Mouse (Mus musculus): ENCODE data around the gene Ddx17.

The Ddx17 gene

GRCm38 (mm10) chr15:79546410-79547288 is at the start of gene Ddx17:
Ddx17 (minus strand) TSS chr15:79546741.
- peak; percentile 99 for DNase-seq (ENCODE audit: low spot score in 2 of 2)

DNA sequence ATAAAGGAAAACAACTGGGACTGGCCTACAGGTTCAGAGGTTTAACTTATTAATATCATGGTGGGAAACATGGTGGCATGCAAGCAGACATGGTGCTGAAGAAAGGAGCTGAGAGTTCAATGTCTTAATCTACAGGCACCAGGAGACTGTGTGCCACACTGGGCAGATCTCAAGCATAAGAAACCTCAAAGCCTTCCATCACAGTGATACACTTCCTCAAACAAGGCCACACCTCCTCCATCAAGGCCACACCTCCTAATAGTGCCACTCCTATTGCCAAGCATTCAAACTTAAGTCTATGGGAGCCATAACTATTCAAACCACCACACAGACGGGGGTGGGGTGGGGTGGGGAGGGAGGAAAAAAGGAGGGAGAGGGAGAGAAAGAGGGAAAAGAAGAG is 35.0 kb upstream of the Ddx17 start:
- no peak for DNase-seq (ENCODE audit: low spot score in 2 of 2)

GRCm38 (mm10) chr15:79577671-79578426 is 31.3 kb upstream of the Ddx17 start:
- no peak for DNase-seq (ENCODE audit: low spot score in 2 of 2)

- no peak for DNase-seq (ENCODE audit: low spot score in 2 of 2)
Measured at GRCm38 (mm10) chr15:79576947-79577346, 30.4 kb upstream of the Ddx17 start.

DNA sequence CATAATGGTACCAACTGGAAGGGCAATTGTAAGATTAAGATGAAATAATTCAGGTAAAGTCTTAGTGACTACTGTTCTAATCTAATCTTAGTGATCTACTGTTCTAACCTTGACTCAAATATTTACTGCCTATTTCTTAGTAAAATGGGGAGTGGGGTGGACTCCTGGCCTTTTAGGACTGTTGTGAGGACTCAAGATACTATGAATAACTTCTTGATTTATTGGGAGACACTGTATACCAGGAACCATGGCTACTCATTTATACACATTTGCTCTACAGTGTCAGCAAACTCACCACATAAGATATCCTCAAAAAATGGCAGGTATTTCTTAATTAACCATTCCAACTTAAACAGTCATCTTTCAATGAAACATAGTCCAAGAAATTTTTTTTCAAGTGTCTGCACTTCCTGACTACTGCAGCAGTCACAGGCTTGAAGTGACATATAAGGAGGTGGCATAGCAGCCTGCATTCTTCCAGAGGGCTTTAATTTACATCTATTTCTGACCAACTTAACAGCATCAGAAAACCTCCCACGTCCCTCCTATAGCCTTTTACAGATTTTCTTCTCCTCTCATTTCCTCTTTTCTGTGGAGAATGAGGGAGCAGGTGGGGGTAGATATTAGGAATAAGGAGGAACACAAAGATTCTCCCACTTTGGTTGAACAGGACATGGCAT is 29.1 kb upstream of the Ddx17 start:
- DNase-seq (ENCODE audit: low spot score in 2 of 2), result no peak

GRCm38 (mm10) chr15:79562417-79562816 is 15.9 kb upstream of the Ddx17 start:
- no peak for DNase-seq (ENCODE audit: low spot score in 2 of 2)

DNA sequence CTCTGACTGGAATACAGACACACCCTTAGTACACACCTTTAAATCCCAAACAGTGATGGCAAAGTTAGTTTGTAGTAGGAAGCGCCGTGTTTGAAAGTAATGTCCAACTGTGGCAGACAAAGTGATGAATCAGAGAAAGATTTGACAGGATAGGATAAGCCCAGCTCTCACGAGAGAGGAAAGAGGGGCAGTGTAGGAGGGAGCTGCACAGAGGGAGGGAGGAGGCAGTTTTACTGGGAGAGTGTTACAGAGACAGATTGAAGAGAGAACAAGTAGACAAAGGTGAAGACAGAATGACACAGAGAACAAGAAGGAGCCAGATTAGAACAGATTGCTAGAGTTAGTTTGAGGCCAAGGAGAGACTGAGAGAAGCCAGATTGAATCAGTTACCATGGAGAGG is 13.1 kb upstream of the Ddx17 start:
- DNase-seq (ENCODE audit: low spot score in 2 of 2), result no peak

DNA sequence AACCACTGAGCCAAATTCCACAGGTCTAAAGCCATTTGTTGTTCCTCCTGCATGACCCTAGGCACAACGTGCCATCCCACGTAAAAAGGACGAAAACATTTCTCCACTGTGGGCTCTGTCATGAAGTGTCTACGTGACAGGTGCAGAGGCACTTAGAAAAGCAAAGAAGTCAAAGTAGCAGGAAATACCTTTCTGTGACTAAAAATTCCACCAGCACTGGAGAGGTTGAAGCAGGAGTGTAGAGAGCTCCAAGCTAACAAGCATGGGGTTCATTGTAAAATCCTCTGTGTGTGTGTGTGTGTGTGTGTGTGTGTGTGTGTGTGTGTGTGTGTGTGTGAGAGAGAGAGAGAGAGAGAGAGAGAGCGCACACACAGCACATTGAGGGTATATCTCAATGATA is 6.0 kb upstream of the Ddx17 start:
- no peak for DNase-seq (ENCODE audit: low spot score in 2 of 2)

DNA sequence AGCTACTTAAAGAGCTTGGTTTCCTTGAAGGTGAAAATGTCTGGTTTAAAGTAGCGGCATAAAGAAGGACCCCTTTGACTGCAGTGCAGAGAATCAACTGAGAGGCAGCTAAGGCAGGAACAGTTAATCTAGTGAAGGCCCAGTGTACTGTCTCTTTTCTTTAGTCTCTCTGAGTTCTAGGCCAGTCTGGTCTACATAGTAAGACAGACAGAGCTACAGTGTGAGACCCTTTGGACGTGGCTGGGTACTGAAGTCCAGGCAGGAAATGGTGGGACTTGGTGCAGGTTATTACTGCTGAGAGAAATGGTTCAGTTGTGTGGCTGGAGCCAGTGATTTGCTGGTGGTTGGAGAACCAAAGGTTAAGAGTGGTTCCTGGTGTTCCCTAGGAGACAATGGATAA is 1.7 kb upstream of the Ddx17 start:
- no peak for DNase-seq (ENCODE audit: low spot score in 2 of 2)

DNA sequence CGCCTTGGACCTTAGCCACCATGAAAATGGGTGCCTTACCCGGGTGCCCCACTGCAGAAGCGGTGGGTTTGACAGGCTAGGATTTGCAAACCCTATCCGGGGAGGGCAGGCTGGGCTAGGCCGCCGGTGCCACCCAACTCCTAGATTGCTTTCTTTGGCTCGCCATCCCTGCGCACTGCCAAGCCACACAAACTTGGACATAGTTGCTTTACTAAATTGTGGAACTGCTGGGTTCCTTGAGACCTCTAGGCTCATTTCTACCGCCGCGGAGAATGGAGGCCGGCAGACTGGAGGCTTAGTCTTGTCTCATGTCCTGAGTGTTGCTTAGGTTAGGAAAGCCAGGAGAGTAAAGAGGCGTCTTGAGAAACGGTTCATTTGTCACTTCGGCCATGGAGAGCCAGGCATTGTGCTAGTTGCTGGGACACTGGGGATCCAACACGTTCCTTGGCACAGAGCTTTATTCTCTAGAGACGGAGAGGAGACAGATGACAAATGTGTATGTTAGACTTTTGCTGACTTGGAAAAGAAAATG is 814 bp upstream of the Ddx17 start:
- no peak for DNase-seq (ENCODE audit: low spot score in 2 of 2)

DNA sequence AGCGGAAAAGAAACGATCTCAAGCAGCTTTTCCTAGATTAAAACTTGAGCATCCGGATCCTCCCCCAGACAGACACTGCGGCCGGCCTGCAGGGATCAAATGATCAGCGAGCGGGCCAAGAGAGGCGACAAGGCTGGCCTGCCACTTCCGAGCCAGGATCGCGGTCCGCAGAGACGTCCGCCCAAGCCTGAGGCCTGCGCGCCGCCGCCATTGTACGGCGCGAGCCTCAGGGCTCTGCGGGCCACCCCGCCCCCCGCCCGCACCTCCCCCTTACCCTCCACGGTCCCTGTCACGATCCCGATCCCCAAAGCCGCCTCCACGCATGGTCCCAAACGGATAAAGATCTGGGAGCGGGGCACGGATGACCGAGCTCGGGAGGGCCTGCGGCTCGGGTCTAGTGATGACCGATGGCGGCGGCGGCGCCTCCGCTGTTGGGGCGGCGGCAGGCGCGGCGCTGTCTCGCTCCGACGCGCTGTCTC is 581 bp downstream of the Ddx17 start:
- peak; percentile 53 to 76 for DNase-seq (ENCODE audit: low spot score in 2 of 2)

DNA sequence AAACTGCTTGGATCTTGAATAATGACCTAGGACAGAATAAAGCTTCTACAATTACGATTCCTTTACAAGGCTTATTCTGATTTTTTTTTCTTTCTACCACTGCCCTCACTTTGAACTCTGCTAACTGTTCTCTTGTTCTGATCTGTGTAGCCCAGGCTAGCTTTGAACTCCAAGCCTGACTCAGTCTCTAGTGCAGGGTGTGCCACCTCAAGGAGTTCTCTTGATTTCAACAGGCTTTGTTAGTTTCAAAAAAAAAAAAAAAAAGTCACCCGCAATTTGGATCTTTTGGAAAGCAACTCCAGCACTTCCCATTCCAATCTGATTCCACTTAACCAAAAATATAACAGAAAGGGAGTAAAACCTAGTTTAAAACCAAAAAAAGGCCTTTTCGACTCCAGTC is 1.0 kb downstream of the Ddx17 start:
- no peak for DNase-seq (ENCODE audit: low spot score in 2 of 2)

DNA sequence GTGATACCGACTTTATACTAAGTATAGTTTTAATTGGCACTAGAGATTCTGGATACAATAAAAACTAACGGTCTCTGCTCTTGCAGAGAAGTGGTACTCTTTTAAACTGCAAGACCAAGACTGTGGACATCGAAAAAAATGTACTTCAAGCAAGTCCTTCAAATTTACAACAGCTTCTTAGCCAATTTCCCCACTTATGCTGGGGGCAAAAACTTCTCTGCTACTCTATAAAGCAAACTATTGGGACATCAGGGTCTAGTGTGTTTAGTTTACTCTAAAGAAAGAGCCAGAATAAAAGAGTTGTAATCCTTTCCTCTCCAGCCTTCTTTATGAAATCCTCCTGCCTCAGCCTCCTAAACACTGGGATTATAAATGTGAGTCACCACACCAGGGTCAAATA is 2.6 kb downstream of the Ddx17 start:
- no peak for DNase-seq (ENCODE audit: low spot score in 2 of 2)

GRCm38 (mm10) chr15:79533796-79534195 is 12.7 kb downstream of the Ddx17 start:
- no peak for DNase-seq (ENCODE audit: low spot score in 2 of 2)

- DNase-seq (ENCODE audit: low spot score in 2 of 2), result no peak
Measured at GRCm38 (mm10) chr15:79529935-79530334, 16.6 kb downstream of the Ddx17 start.

DNA sequence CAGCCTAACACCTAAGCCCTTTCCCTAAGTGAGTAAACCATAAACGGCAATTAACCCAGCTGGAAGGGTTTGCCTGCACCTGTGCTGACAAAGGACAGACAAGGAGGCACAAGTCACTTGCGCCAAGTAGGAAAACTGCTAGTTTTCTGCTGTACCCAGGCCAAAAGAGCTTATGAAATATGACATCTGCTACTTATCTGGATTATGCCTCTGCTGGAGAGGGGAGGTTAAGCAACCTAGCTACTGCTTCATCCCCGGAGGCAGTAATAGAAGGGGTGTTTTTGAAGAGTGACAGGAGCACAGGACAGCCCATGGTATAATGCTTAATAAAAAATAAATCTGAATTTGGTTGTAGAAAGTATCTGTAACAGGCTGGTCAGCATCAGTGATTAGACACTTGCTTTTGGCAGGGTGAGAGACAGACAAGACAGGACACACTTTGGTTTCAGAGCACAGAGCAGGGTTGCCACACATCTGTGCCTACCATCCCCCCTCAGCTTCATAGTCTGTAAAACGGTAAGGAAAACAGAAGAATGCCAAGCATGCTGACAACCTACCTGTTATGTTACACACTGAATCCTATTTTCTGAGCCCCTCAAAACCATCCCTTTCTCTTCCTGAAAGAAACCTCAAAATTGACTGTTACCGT is 18.4 kb downstream of the Ddx17 start:
- no peak for DNase-seq (ENCODE audit: low spot score in 2 of 2)

GRCm38 (mm10) chr15:79527192-79527591 is 19.3 kb downstream of the Ddx17 start:
- no peak for DNase-seq (ENCODE audit: low spot score in 2 of 2)

DNA sequence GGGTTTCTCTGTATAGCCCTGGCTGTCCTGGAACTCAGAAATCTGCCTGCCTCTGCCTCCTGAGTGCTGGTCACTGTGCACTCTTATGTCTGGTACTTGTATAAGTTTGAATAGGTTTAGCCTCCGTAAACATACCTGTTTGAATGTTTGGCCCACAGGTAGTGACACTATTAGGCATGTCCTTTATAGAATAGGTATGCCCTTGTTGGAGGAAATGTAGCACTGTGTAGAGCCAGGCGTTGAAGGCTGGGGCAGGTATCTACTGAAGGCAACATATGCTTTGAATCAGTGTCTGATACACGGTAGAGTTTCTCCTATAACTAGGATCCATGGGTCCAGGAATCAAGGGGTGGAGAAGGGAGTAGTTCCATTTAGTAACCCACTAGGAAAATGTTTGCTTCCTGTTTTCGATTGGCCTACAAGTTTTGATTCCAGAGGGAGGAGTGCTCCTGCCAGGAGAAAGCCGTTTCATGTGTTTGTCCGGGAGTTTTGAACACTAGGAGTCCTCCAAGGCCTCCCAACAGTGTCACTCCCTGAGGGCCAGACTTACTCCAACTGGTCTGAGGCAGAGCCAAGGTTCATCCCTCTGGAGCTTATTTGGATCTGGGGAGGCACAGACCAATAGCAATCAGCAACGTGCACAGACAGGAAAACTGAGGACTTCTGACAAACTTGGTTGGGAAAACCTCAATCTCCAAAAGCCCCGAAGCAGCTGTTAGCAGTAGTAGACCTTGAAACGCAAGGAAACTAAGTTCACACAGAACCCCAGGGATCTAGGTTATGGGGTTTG is 20.4 kb downstream of the Ddx17 start:
- DNase-seq (ENCODE audit: low spot score in 2 of 2), result peak in 1 of 2 experiments; percentile 46

DNA sequence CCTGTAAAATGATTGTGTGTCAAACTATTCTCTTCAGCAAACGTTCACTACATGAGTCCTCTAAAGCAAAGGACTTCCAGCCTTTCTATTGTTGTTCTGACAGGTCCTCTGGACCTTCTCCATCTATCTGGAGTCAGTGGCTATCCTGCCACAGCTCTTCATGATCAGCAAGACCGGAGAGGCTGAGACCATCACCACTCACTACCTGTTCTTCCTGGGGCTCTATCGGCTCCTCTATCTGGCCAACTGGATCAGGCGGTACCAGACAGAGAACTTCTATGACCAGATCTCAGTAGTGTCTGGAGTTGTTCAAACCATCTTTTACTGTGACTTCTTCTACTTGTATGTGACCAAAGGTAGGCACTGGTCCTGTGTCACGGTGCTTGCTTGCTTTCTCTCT is 21.0 kb downstream of the Ddx17 start:
- DNase-seq (ENCODE audit: low spot score in 2 of 2), result no peak

- DNase-seq (ENCODE audit: low spot score in 2 of 2), result no peak
Measured at GRCm38 (mm10) chr15:79519400-79520220, 26.9 kb downstream of the Ddx17 start.
